Mouse (Mus musculus) kidney, postnatal 25 days (tissue): ENCODE measurements around the gene Lcn6.
"Not testable (repeated sequence)": the region's sequence is repeated elsewhere in the genome, so short reads cannot be mapped to it uniquely, and the experiment has no call there.

Experiments
- DNase-seq, 2 experiments: peaks; one replicate each; pipeline ENCODE4 v3.0.0; 2021; ENCODE audit warnings: mixed read lengths in 2 of 2

Gene Lcn6

GRCm38 (mm10) chr2:25706643-25707481 lies 30.3 kb downstream of the Lcn6 start, which contains the start of gene Bmyc:
TSS of gene Bmyc (plus strand) at chr2:25706739.
- DNase-seq = peak; percentile 66 to 81

GRCm38 (mm10) chr2:25708121-25708520 lies 31.5 kb downstream of the Lcn6 start:
- peak in 1 of 2 experiments; percentile 50 for DNase-seq

- not testable (repeated sequence) for DNase-seq
Measured at GRCm38 (mm10) chr2:25709056-25709455, 32.5 kb downstream of the Lcn6 start.

GRCm38 (mm10) chr2:25709791-25710190 lies 33.2 kb downstream of the Lcn6 start:
- not testable (repeated sequence) for DNase-seq

GRCm38 (mm10) chr2:25711641-25712040 lies 35.1 kb downstream of the Lcn6 start:
- DNase-seq = not testable (repeated sequence)

- DNase-seq = no peak
Measured at GRCm38 (mm10) chr2:25717222-25717621, 40.6 kb downstream of the Lcn6 start.
